Mouse (Mus musculus): ENCODE measurements around the gene Efnb3. TPM values are rescaled to one million over a fixed set of nuclear protein-coding genes. Genes with fewer than 3 reads are reported as not detected.

Gene Efnb3
- total RNA-seq, 2 experiments from 2014 or later, result 2.2 to 3.8 TPM

GRCm38 (mm10) chr11:69584008-69584407 is 24.0 kb upstream of the Efnb3 start:
- no peak for DNase-seq

- DNase-seq, result no peak
Measured at GRCm38 (mm10) chr11:69582230-69582805, 22.3 kb upstream of the Efnb3 start.

GRCm38 (mm10) chr11:69581814-69582213 is 21.8 kb upstream of the Efnb3 start:
- DNase-seq, result no peak

GRCm38 (mm10) chr11:69581147-69581688 is 21.2 kb upstream of the Efnb3 start:
- DNase-seq, result peak; percentile 94

GRCm38 (mm10) chr11:69580572-69581146 is 20.7 kb upstream of the Efnb3 start:
- DNase-seq, result no peak

GRCm38 (mm10) chr11:69580091-69580514 is 20.1 kb upstream of the Efnb3 start, which contains the start of the genes Wrap53 and Trp53:
Wrap53 (minus strand) TSS chr11:69580255.
Trp53 (plus strand) TSS chr11:69580359.
- peak; percentile 92 for DNase-seq

- DNase-seq, result peak; percentile 97
Measured at GRCm38 (mm10) chr11:69579128-69580017, 19.4 kb upstream of the Efnb3 start.

- no peak for DNase-seq
Measured at GRCm38 (mm10) chr11:69578301-69578700, 18.3 kb upstream of the Efnb3 start.

GRCm38 (mm10) chr11:69576307-69576706 is 16.3 kb upstream of the Efnb3 start:
- no peak for DNase-seq

- peak; percentile 21 for DNase-seq
Measured at GRCm38 (mm10) chr11:69575220-69575619, 15.2 kb upstream of the Efnb3 start.

GRCm38 (mm10) chr11:69565131-69565530 is 5.1 kb upstream of the Efnb3 start:
- DNase-seq, result no peak

- DNase-seq, result no peak
Measured at GRCm38 (mm10) chr11:69564391-69564790, 4.4 kb upstream of the Efnb3 start.

GRCm38 (mm10) chr11:69563373-69563772 is 3.4 kb upstream of the Efnb3 start:
- no peak for DNase-seq

GRCm38 (mm10) chr11:69560896-69561854 is 1.2 kb upstream of the Efnb3 start:
- no peak for DNase-seq

- no peak for DNase-seq
Measured at GRCm38 (mm10) chr11:69559183-69559582, 822 bp downstream of the Efnb3 start.

- DNase-seq, result peak; percentile 19
Measured at GRCm38 (mm10) chr11:69558756-69559155, 1.2 kb downstream of the Efnb3 start.

GRCm38 (mm10) chr11:69557381-69557958 is 2.5 kb downstream of the Efnb3 start:
- DNase-seq, result peak; percentile 18

GRCm38 (mm10) chr11:69554539-69555140 is 5.4 kb downstream of the Efnb3 start:
- DNase-seq, result no peak

GRCm38 (mm10) chr11:69553341-69553721 is 6.7 kb downstream of the Efnb3 start:
- no peak for DNase-seq

- no peak for DNase-seq
Measured at GRCm38 (mm10) chr11:69552622-69553340, 7.2 kb downstream of the Efnb3 start.
